Mouse (Mus musculus): ENCODE measurements at regions not wholly inside any gene's neighbourhood (a gene's known extent, or its start where the extent isn't known, plus 50 kb on each side); places are given as distances from the start of the nearest gene placed in this dataset.
A peak's percentile ranks its signal among the peaks of the same experiment; 100 is the strongest.

DNA sequence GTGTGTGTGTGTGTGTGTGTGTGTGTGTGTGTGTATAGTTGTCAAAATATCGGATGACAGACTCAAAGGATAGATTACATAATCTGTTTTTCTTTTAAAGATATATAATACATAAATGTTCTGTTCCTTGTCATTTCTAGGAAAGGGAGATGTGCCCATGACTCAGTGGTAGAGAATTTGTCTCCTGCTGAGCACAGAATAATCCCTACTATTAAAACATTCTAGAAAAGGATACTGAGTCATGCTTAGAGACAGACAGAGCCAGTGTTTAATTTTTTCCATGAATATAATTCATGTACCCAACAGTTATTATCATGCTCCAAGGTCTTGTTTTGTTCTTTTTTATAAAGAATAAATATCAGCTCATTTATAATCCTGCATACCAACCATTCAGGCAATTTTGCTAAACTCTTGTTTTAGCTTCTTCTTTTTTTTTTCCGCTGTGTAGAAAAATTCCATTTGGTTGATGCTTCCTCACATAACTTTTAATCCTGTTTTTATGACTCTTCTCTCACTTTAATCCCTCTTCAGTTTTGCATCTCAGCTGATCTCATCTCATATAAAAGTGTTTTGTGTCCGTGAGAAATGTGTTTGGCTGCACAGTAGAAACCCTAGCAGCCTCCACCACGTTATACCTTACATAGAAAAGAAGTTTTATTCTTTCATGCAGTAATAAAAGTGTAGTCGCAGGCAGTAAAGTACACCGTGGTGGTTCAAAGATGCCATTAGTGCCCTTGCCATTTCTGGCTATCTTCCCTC, 762.3 kb downstream of the Nedd1 start:
- DNase-seq (ENCODE audit: low spot score in 2 of 2) = no peak

DNA sequence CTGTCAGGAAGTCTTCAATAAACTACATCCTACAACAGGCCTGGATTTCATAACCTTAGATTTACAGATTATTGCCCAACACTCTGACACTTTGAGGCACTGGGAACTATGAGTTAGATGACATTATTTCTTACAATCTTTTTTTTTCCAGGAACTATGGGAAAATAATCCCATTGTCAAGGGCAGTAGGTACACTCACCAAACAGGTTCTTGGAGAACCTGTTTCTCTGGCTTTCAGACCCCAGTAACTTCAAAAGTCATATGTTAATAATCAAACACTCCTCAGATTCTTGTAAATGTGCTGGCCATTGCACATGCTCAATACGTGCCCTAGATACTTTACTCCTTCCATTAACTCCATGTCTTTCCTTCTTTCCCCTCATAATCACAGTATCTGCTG, 769.1 kb downstream of the Nedd1 start:
- no peak for DNase-seq (ENCODE audit: low spot score in 2 of 2)

DNA sequence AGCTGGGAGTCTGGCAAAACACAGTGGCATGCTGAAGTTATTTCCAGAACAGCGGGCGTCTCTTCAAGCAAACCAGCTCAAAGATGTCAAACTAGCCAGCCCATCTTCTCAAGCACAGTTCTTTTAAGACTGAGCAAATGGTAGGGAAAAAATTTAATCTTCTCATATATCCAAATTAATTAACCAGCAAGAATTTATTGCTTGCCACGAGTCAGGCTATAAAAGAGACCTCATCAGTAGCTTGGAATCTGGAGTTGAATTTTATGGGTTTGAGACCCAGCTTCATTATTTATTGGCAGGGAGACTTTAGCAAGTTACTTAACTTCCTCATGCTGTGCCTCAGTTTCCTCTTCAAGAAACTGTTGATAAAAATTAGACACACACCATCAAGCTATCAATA, 742.5 kb upstream of the Tmpo start:
- peak in 1 of 2 experiments; percentile 6 for DNase-seq (ENCODE audit: low spot score in 2 of 2)

DNA sequence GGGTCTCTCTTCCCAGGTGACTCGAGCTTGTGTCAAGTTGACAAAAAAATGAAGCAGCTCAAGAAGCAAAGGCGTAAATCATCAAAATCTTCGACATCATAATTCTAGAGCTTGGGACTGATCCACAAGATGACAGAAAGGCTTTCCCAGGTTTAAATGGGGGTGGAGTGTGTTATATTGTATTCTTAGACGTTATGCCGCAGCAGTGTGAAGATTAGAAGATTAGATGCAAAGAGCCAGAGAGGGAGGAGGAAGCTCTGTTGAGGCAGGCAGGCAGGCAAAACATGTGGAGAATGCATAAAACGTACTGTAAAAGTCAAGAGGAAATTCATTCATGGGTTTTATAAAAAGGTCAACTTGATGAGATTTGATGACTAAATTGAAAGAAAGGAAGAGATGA, 708.7 kb upstream of the Tmpo start:
- no peak for DNase-seq (ENCODE audit: low spot score in 2 of 2)

DNA sequence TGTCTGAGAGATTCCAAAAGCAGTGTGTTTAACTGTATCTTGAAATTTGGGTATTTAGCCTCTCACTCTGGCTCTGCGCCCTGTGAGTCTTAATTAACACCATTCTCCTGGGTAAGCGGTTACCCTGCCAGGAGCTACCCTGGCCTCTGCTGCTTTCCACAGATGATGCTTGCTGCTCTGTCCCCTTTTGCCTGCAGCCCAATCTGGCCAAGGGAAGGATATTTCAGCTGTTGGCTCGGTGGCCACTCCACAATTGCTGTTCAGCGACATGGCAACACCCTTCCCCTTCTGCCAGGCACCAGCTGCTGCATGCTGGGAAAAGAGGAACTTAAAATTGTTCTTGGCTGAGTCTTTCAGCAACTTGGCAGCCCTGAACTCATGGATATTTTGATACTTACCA, 707.4 kb upstream of the Tmpo start:
- DNase-seq (ENCODE audit: low spot score in 2 of 2) = peak; percentile 45 to 61

DNA sequence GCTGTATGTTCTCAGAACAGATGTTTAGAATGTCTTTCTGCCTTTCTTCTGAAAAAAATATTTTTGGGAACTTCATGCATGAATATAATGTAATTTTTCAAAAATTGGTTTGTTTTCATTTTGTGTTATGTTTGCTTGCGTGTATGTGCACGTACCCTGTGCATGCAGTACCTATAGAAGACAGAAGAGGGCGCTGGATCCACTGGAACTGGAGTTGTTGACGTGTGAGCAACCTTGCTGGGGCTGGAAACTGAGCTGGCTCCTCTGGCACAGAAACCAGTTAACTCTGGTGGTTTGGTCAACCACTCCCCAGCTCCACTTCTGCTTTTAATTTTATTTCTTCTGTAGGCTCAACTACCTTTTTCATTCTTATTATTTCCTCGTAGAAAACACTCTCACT, 702.0 kb upstream of the Tmpo start:
- DNase-seq (ENCODE audit: low spot score in 2 of 2) = no peak

DNA sequence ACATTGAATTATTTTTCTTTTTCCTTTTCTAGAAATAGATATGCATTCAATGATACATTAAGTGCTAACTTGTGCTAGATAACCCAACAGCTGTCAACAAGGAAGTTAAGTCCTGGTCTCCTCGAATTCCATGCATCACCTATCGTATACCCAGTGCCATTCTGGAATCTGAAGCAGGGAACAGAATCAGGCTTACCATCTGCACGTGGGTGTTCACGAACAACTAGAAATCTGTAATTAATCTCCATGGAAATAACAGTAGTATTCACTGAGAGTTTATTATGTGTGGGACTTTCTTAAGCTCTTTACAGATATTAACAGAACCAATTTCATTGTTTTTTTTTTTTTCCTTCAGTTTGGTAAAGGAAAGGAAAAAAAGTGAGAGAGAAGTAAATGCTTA, 701.4 kb upstream of the Tmpo start:
- DNase-seq (ENCODE audit: low spot score in 2 of 2) = no peak

DNA sequence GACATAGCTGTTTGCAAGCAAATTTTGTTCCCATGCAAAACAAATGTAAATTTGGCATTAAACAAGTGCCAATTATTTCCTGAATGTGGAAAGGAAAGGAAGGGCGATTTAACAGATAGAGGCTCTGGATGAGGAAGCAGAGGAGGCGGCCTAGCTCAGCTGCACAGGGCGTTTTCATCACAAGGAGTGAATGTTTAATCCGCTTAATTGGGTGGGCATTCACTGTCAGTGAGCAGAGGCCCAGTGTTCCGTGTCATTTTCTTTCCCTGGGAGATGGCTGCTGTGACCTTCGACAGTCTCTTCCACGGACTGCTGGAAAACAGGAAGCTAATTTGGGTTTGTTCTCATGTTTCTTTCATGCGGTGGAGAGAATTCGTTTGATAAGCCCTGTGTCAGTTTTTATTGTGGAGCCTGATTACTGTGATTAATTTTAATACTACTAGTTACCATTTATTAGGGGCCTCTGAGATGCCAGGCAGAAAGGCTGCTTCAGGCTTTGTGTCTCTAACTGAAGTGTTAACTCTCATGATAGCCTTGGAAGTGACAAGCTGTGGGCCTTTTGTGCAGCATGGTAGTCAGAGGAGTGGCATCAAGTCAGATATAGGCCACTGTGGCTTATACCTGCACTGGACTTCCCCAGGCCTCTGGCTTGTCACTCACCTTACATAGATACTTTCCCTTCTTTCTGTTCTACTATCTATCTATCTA, 700.6 kb upstream of the Tmpo start:
- DNase-seq (ENCODE audit: low spot score in 2 of 2) = no peak

DNA sequence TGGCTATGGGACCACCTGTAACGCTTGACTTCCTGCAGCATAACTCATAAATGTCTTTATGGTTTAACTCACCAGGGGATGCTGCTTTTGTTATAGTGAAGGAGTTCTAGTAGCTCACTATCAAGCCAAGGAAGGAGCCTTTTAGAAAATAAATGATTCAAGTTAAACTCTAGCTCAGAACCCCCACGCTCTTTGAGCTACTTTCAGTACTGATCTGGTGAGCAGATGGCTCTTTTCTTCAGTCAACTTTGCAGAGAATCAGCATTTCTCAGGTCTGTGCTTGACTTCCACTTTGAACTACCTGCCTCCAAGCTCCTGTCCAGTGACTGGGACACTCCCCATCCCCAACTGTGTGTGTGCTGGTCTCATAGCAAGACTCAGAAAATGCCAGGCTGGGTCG, 694.3 kb upstream of the Tmpo start:
- peak in 1 of 2 experiments; percentile 29 for DNase-seq (ENCODE audit: low spot score in 2 of 2)

DNA sequence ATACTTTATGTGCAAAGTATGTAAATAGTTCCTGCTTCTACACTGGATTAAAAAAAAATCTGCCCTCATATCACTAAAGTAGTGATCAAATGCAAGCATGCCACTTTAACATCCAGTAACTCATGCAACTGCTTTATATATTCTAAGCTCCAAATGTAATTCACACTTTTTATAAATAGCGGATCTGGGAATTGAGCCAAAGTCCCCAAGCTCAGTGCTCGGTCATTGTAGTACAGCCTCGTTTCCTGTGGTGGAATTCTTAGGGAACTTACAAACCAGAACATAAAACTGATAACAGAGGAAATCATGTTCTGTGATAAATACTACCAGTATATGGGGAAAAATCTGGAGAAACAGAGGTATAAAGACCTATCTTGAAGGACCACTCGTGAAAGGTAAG, 690.1 kb upstream of the Tmpo start:
- DNase-seq (ENCODE audit: low spot score in 2 of 2) = peak in 1 of 2 experiments; percentile 34

DNA sequence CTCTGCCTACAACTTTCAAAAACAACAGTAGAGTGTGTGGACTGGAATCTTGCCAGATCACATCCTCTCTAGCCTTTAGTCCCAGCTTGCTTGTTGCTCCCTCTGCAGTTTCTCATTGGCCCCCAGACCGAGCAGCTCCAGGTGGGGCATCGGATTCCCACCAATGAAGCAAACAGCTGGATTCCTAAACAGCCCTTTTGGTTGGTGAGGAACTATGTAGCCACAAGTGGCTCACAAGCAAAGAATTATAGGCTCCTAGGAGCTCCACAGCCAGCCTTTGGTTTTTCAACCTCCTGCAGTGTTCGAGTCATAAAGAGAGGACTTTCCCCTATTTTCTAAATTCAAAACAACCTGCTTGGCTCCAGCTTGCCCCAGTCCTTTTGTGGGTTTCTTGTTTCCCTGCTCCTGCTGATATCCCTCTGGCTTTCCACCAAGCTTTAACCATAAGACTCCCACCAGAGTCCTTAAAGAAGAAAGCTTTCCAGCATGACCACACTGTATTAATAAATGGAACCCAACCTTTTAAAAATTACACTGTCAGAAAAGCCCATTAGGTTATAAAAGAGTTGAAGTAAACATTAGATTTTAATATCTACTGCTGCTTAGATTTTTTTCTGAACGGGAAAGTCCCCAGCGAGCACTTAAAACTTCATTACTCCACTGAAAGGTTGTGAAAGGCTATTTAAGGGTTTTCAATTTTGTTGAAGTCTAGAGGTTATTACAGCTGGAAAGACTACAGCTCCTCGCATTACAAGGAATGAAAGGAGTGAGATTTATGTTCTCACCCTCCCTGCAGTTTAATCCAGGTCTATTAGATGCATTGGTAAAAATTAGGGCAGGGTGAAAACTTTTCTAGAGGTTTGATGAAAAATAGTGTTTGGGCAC, 677.8 kb upstream of the Tmpo start:
- no peak for DNase-seq (ENCODE audit: low spot score in 2 of 2)

DNA sequence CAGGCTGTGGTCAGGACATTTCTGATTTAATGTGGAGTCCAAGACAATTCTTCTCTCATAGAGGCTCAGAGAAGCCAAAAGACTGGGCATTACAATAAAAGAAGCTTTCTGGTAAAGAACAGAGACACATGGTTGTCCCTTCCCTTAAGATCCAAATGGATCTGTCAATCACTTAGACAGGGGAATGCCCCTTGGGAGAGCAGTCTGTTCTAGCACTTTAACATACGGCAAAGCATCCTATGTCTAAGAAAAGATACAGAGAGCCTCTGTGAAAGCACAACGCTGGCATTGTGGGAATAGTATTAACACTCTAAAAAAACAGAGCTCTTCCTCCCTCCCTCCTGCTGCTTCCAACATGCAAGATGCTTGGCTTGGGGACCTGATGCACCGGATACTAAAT, 646.0 kb upstream of the Tmpo start:
- no peak for DNase-seq (ENCODE audit: low spot score in 2 of 2)

DNA sequence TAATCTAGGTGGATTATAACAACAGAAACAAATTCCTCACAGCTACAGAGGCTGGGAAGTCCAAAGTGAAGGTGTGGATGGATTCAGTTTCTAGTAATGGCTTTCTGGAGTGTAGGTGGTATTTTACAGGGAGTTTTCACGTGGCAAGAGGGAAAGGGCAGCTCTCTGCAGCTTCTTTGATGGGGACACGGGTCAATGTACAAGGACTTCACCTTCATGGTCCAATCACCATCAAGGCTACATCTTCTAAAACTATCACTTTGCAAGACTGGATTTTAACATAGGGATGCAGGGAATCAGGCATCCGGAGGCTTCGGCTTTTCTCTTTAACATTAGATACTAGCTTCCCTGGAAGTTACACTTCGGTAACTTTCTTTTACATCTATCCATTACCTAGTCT, 642.4 kb upstream of the Tmpo start:
- DNase-seq (ENCODE audit: low spot score in 2 of 2) = no peak

DNA sequence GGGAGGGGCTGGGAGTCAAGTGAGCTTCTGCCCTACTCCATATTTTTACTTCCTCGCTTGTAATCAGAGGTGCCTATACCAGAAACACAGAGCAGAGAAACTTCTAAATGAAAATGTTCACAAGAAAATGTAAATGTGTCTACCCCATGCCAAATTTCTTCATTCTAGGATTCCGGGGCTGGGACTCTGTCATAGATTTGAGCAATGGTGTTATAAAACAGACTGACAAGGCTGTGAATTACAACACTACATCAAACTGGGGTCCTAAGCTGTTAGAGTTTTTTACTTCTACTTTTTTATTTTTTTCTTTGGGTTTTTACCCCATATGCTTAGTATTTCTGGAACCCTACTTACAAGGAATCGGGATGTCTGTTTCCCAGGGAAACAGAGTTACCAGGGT, 623.8 kb upstream of the Tmpo start:
- no peak for DNase-seq (ENCODE audit: low spot score in 2 of 2)

Measured in frontal cortex, postnatal 36 days (tissue).